Mouse (Mus musculus) kidney, adult 2 months (tissue): ENCODE measurements around the gene Eef1akmt3. TPM values are rescaled to one million over a fixed set of nuclear protein-coding genes. Genes with fewer than 3 reads are reported as not detected.
A peak's percentile ranks its signal among the peaks of the same experiment; 100 is the strongest.
"Not testable (repeated sequence)": the region's sequence is repeated elsewhere in the genome, so short reads cannot be mapped to it uniquely, and the experiment has no call there.

Experiments
- DNase-seq: peaks from one replicate; pipeline ENCODE4 v3.0.0; 2021
- H3K27ac ChIP-seq: fragments of 200-500 bp; 2 replicates; pipeline ENCODE4 v1.5.1; 2012; ENCODE audit warnings: low read depth, low read length, control low read depth, inconsistent platforms; ENCODE audit not compliant: insufficient read depth
- H3K27me3 ChIP-seq: fragments of 200-500 bp; replicated peaks from 2 replicates; pipeline ENCODE4 v1.6.1; 2012; ENCODE audit warnings: mild to moderate bottlenecking, moderate library complexity, low read length, inconsistent platforms; ENCODE audit not compliant: control insufficient read depth, insufficient read depth
- H3K36me3 ChIP-seq: fragments of 200-500 bp; 2 replicates; pipeline ENCODE4 v1.6.1; 2012; ENCODE audit warnings: mild to moderate bottlenecking, moderate library complexity, low read length, inconsistent platforms; ENCODE audit not compliant: control insufficient read depth, insufficient read depth
- H3K4me1 ChIP-seq: fragments of 200-500 bp; 2 replicates; pipeline ENCODE4 v1.6.1; 2011; ENCODE audit warnings: low read length; ENCODE audit not compliant: control insufficient read depth, insufficient read depth
- H3K4me3 ChIP-seq: fragments of 200-500 bp; 2 replicates; pipeline ENCODE4 v1.5.1; 2011; ENCODE audit warnings: mild to moderate bottlenecking, low read depth, low read length, control low read depth; ENCODE audit not compliant: insufficient read depth
- CTCF ChIP-seq: fragments of 200-500 bp; conservative IDR thresholded peaks from 2 replicates; pipeline ENCODE4 v1.5.1; 2011; ENCODE audit warnings: low read depth, mild to moderate bottlenecking, control low read depth, low read length, moderate library complexity, mixed read lengths; ENCODE audit not compliant: insufficient read depth, insufficient read length
- POLR2A ChIP-seq: fragments of 200-500 bp; IDR thresholded peaks from one replicate; pipeline ENCODE4 v1.6.1; 2011; ENCODE audit warnings: low read depth, low read length, control low read depth
- WGBS: fragments of 180-500 bp; shearing (Covaris S2); methylation state at CpG from one replicate; pipeline ENCODE4 v1.1.7; 2018; 5-methylcytosine and 5-hydroxymethylcytosine counted together
- polyA plus RNA-seq: library from polyadenylated mRNA; depleted of rRNA; stranded (reverse); fragments of >200 nt; gene quantifications from 2 replicates; pipeline ENCODE4 v1.2.3, GENCODE M21; 2012

Eef1akmt3 gene
- polyA plus RNA-seq, 1 experiment = 3.1 TPM

DNA sequence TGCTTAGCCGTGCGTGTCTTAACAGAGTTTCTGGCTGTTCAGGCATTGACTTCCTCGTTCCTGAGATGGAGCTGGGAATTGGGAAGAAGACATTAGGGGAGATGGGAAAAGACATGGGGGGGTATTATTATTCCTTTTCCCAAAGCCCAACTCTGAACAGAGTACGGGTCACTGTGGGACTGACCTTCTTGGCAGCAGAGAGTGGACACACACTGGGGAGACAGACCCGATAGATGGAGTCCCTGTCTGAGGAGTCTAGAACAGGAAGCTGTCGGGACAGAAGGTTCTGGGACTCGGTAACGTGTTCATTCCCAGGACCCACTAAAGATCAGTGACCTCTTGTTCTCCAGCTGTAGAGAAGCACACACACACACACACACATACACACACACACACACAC is 34.3 kb upstream of the Eef1akmt3 start:
- Histone ChIP-seq H3K27ac (no peak overlapping the region), H3K27me3 (peaks cover 5% of the 10 kb centered on the region), H3K4me3 (no peak overlapping the region), H3K36me3 (no peaks in the 10 kb centered on the region), H3K4me1 (0 out of 2 replicates have a peak, but pooled peaks cover 2% of the 10 kb centered on the region)
- no peak for DNase-seq
- WGBS = 51% methylated on average over 8 of the region's 8 CpGs
- no peak for TF ChIP-seq POLR2A
- TF ChIP-seq CTCF = no peak

DNA sequence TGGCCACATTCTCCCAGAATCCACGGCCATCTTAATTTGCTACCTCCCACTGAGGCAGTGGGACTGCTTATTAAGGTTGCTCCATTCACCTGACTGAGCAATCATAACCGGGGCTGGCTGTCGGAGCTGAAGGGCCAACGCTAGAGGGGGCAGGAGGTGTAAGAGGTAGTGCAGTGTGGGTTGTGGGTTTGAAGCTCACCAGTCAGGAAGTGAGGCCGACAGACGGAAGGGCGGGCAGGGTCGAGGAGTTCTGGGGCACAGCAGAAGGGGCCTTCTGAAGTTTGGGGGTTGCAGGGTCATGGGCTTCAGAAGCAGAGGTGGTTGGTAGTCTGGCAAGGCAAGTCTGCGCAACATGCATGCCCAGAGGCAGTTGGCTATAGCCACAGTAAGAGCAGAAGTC is 33.8 kb upstream of the Eef1akmt3 start, which contains the start of gene Agap2:
Gene Agap2, plus strand, starts transcription at position 205 of the 400 bp plus-strand sequence.
- DNase-seq = no peak
- TF ChIP-seq POLR2A (no peak), CTCF (no peak)
- Histone ChIP-seq H3K36me3 (no peaks in the 10 kb centered on the region), H3K4me3 (no peak within 1 kb of the TSS), H3K27ac (no peak within 1 kb of the TSS), H3K27me3 (peaks cover 5% of the 10 kb centered on the region), H3K4me1 (0 out of 2 replicates have a peak, but pooled peaks cover 2% of the 10 kb centered on the region)
- WGBS = 60% methylated on average over 9 of the region's 9 CpGs

DNA sequence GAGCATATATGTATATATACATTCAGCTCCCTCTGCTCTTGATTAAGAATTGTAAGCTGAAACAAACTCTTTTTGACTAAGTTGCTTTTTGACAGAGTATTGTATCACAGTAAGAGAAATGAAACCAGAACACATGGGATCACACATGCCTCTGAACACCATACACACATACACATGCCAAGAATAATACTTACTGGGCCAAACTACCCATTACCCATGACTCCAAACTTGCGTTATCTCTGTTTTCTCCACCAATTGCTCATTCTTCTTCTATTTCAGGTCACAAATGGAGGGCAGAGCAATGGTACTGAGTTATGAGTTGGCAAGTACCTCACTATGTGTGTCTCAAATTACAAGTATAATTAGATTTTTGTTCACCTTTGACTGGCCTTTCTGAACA is 32.7 kb upstream of the Eef1akmt3 start:
- H3K27ac ChIP-seq = no peak overlapping the region
- TF ChIP-seq CTCF (no peak), POLR2A (no peak)
- no peak for DNase-seq
- 0 out of 2 replicates have a peak, but pooled peaks cover 2% of the 10 kb centered on the region for H3K27me3 ChIP-seq
- H3K4me1 ChIP-seq = peaks cover 2% of the 10 kb centered on the region; the same call in 1 of the 2 replicates
- no peak overlapping the region for H3K4me3 ChIP-seq
- no peaks in the 10 kb centered on the region for H3K36me3 ChIP-seq
- 83% methylated on average over 1 of the region's 1 CpGs for WGBS

DNA sequence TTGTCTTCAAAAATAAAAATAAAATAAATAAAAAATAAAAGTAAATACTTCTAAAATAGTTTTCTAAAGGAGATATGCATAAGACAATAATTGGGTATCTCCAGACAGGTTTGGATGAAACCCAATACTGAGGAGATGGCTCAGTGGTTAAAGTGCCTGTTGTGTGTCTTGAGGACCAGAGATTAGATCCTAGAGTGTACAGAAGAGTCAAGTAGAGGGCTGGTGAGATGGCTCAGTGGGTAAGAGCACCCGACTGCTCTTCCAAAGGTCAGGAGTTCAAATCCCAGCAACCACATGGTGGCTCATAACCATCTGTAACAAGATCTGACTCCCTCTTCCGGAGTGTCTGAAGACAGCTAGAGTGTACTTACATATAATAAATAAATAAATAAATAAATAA is 31.7 kb upstream of the Eef1akmt3 start:
- not testable (repeated sequence) for H3K27ac ChIP-seq, H3K27me3 ChIP-seq, H3K4me3 ChIP-seq, DNase-seq, H3K4me1 ChIP-seq, H3K36me3 ChIP-seq
- 69% methylated on average over 2 of the region's 2 CpGs for WGBS

DNA sequence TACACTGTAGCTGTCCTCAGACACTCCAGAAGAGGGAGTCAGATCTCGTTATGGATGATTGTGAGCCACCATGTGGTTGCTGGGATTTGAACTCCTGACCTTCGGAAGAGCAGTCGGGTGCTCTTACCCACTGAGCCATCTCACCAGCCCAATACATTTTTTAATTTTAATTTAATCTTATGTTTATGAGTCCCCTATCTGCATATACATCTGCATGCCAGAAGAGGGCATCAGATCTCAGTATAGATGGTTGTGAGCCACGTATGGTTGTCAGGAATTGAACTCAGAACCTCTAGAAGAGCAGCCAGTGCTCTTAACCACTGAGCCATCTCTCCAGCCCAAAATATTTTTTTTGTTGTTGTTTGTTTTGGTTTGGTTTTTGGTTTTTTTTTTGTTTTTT is 31.0 kb upstream of the Eef1akmt3 start:
- not testable (repeated sequence) for H3K27ac ChIP-seq, DNase-seq, H3K27me3 ChIP-seq, H3K4me3 ChIP-seq, H3K36me3 ChIP-seq, H3K4me1 ChIP-seq
- WGBS = 77% methylated on average over 4 of the region's 4 CpGs

DNA sequence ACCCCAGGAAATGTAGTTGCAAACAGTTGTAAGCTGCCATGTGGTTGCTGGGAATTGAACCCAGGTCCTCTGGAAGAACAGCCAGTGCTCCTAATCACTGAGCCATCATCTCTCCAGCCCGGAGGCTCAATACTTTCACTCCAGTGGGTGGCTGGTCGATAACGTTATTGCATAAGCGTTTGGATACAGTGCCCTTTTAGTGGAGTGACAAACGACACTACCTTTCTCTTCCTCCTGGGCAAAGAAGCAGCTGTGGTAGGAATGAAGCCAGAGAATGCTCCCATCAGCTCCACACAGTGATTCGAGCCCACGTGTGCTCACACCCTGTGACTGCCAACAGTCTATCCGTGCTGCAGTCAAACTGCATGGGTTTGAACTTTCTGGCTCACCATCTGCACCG is 29.9 kb upstream of the Eef1akmt3 start:
- Histone ChIP-seq H3K27me3 (no peaks in the 10 kb centered on the region), H3K36me3 (no peaks in the 10 kb centered on the region; the same call in none of the 2 replicates), H3K27ac (no peak overlapping the region), H3K4me3 (no peak overlapping the region), H3K4me1 (no peaks in the 10 kb centered on the region; the same call in 1 of the 2 replicates)
- 70% methylated on average over 9 of the region's 9 CpGs for WGBS
- TF ChIP-seq POLR2A (no peak), CTCF (no peak)
- no peak for DNase-seq

DNA sequence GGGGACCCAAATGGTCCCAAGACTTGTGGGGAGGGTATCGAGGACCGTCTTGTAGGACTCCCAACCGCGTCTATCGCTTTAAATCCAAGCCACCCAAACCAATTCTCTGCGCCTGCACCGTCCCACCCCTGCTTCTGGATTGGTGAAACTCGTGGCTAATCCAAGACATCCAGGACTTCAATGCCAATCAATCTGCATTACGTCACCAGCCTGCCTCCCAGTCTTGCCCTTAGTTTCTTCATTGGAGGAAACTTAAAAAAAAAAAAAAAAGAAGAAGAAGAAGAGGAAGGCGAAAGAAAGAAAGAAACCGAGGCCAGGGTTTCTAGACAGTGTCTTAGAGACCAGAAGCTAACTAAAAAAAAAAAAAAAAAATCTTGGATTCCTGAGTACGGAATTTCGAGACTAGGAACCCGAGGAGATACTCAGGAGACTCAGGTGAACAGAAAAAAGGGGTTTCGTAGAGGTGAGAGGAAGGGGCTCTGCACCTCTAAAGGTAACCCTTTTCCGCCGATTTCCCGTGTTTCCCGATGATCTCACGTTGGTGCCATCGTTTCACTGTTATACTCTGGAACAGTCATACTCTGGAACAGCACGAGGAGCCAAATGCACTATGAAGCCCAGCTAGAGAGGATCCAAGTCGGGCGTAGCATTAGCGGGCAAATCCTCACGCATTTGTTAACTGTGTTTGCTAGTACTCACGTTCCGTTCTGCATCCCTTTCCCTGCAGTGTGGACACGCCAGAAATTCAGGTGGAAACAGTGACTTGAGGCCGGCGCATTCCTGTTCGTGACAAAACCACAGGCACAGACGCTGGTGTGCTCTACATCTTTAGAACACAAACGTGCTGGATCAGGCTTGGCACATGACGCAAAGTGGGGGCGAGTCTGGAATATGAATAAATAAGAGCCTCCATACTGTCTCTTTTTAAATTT is 29.1 kb upstream of the Eef1akmt3 start, which contains the start of gene Tspan31:
Gene Tspan31, minus strand, starts transcription at position 75 of the 932 bp plus-strand sequence.
- H3K4me3 ChIP-seq = peak within 1 kb of the TSS; percentile 86
- peak within 1 kb of the TSS; percentile 71 for H3K27ac ChIP-seq
- H3K4me1 ChIP-seq = no peaks in the 10 kb centered on the region; the same call in 1 of the 2 replicates
- TF ChIP-seq CTCF = no peak
- TF ChIP-seq POLR2A = peak; percentile 48
- H3K36me3 ChIP-seq = peaks cover 1% of the 10 kb centered on the region
- peak; percentile 98 for DNase-seq
- H3K27me3 ChIP-seq = no peaks in the 10 kb centered on the region
- WGBS = under 1% methylated on average over 36 of the region's 36 CpGs
